Mouse (Mus musculus): Measurements from ENCODE around the gene Npepps.

DNA sequence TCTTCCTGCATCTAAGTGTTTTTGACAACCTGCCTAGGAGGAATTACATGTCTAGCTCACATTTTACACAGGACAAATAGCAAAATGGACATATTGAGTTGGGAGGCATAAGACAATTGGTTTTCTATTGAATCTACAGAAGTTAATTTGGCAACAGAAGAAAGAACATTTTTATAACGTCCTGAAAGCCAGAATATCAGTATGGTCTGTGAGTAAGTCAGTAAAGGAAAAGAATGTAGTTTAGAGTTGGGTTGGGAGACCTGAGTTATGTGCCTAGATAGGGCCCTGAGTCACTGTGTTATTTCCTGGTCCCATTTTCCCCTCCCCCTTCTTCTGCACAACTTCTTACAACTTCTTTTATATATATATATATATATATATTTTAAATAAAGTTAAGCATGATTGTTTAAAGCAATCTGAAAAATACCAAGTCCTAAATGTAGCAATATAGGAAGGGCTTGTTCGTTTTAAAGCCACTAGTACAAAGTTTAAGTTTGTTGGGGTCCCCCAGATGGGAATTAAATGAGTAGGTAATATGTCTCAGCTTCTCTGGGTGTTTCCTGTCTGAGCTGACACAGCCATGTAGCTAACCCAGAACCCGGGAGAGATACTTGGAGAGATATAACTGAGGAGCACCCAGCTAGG, 28.5 kb upstream of the Npepps start:
- no peak for TF ChIP-seq CTCF (IDR thresholded peaks at IDR 0.05; ENCODE audit: low read depth)
- TF ChIP-seq EP300 (optimal IDR thresholded peaks at IDR 0.05) = no peak

Measured in stomach, postnatal 0 days (tissue).